Mouse (Mus musculus): ENCODE measurements at regions not wholly inside any gene's neighbourhood (a gene's known extent, or its start where the extent isn't known, plus 50 kb on each side); places are given as distances from the start of the nearest gene placed in this dataset.

DNA sequence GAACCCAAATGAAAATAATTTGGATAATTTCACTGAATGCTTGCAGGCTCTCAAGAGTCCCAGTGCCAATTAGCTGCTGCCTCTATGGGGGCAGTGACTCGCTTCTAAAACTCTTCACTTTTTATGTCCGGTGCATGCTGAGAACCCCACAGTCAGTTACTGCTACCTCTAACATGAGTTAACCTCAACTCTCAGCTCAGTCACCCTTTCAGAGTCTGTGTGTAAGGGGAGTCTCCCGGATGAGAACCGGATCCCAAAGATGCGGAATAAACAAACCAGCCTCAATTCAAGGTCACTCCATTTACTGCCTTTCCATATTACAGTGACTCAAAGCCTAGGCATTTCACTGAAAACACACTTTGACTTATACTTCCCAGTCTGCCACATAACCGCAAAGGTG lies 357.9 kb downstream of the Phf3 start:
- TF ChIP-seq EP300 (IDR thresholded peaks at IDR 0.05; ENCODE audit: low read depth) (no peak), CTCF (IDR thresholded peaks at IDR 0.05; ENCODE audit: low read depth) (no peak)

Data from liver, postnatal 0 days (tissue).